Mouse (Mus musculus): Measurements from ENCODE around the gene Slfn5.

DNA sequence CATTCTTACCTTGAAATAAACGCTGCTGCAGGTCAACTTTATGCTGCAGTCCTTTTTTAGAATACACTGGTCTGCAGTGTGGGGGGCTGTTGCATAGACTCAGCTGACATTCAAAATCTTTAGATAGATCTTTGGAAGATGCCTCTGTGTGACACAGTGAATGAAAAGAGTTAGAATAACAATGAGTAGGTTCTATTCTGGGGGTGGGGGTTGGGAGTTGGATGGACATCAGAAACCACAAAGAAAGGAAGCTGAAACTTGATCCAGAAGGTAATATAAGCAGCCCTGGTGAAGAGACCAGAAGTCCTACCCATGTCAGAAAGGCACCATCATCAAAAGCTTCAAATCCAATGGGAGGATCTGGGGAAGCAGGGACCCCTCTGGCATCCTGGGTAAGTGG is 62.2 kb downstream of the Slfn5 start:
- no peak for TF ChIP-seq NANOG (IDR thresholded peaks at IDR 0.05; ENCODE audit: borderline replicate concordance, low read length)
- no peak for TF ChIP-seq POU5F1 (IDR thresholded peaks at IDR 0.05; ENCODE audit: borderline replicate concordance, low read length)
